Mouse (Mus musculus): ENCODE data around the gene Ric8a.

The Ric8a gene

DNA sequence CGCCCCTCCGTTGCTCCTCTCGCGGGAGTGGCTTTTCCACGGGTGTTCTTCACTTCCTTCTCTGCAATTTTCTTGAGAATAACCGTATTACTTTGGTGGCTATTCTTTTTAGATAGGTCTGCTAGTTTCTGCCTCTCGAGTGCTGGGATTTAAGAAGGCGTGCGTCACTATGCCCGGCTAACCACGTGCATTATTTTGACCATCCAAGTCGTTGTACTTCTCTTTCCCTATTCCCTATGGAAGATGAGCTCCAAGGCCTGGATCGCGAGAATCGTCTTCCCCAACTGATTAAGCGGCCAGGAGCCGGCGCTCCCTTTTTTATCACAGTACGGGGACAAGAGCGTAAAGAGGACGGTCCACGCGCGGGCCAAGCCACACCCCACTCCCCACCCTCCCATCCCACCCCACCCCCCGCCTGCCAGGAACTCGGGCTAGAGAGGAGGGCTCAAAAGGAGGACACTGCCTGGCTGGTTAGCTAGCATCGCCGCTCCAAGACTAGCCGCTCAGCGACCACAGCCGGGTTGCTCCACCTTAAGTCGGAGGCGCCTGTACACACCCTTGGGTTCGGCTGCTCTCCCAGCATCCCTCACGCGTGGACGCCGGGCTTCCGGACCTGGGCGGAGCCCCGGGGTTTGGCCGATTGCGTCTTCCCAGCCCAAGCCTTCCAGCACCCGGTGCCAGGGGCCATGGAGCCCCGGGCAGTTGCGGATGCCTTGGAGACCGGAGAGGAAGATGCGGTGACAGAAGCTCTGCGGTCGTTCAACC lies at the start of gene Ric8a:
Ric8a (plus strand) TSS at position 173 of the 765 bp plus-strand sequence.
- peak; percentile 89 to 91 for DNase-seq

DNA sequence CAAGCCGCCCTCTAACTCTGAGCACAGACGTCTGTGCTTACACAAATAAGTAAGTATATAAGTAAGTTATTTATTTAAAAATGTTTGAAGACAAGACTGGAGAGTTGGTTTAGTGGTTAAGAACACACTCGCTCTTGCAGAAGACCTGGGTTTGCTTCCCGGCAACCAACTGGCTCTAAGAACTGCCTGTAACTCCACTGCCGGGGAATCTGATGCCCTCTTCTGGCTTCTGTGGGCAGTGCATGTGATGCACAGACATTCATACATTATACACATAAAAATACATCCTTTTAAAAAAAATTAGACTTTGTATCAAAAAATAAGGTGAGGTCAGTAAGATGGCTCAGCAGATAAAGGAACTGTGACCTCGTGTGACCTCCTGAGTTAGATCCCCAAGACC lies 46.3 kb upstream of the Ric8a start:
- DNase-seq = no peak

DNA sequence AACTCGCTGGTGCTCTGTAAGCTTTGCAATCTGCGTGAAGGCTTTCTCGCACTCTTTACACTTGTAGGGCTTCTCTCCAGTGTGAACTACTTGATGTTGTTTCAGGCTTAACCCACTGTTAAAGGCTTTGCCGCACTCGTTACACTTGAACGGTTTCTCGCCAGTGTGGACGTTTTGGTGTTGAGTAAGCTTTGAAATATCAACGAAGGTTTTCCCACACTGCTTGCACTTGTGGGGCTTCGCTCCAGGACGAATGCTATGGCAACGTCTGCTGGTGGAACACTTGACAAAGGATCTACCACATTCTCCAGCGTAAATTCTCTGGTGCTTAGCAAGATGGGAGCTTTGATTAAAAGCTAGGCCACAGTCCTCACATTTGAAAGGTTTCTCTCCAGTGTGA lies 45.0 kb upstream of the Ric8a start:
- no peak for DNase-seq

DNA sequence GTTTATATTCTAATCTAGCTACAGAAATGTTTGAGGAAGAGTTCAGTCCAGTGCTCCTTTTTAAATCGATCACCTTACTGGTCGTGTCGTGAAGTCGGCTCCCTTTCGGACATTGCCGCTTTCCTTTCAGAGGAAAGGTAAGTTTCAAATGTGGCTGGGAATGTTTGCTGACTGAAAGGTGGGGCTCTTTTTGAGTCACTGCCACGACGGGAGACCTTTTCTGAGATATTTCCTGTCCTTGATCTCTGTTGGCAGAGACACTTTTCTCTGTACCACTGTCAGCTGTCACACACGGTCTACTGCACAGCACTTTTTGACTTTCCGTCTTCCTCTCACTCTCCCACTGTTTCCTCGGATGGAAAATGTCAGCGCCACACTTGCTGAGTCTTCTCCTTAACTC lies 43.9 kb upstream of the Ric8a start:
- DNase-seq = no peak

DNA sequence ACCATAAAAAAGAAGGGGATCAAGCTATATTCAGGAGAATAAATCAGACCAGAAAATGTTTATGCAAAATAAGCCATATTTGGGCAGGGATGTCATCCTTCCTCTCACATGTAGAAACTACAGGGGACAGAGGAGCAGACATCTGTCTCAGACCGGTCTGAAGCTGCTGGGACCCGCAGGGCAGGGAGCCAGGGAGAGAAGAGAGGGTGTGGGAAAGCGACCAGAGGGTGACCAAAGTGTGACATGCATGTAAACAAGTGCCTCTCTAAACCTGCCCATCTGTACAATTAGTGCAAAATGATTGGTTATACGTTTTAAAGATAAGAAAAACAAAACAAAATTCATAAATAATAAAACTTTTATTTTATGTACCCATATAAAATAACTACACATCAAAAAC lies 36.6 kb upstream of the Ric8a start:
- DNase-seq = peak in 1 of 2 experiments; percentile 21

DNA sequence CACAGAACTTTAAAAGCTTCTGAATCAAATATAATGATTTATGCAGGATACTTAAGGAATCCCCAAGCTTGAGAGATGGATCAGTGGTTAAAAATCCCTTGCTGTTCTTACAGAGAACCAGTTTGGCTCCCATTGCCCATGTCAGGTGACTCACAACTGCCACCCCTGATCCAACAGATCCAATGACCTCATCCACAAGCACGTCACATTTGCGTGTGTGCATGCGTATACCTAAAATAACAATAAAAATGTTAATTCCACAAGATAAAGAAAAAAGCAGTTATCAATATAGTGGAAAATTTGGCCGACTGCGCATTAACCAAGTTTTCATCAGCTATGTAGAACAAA lies 35.5 kb upstream of the Ric8a start:
- DNase-seq = peak; percentile 55 to 57

DNA sequence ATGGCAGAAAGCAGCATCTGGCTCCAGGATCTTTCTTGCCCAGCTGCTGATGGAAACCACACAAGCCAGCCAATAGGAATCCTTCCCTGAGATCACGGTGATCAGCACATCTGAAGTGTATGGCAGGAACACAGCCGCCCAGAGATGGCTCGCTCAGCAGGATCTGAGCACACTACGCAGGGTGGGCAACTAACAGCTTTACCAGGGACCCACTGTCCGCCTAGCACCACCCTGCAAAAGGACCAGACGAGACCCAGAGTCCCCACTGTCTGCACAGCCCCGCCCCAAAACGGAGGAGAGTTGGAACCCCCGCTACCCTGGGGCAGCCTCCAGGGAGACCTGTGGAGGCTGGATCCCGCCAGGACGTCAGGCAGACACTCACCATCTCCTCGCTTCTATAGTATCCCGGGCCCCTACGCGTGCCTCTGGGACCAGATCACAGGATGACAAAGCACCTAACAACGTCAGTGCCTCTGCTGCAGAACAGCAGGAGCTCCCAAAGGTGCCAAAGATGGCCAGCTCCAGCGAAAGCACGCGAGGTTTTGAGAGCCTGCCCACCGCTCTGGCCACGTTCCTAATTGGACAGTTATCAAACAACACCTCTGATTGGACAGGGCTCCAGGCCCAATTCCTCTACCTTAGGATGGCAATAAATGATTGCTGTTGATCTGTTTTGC lies 35.0 kb upstream of the Ric8a start, which contains the start of gene Zfp941:
Zfp941 (minus strand) TSS at position 526 of the 677 bp plus-strand sequence.
- peak; percentile 83 to 85 for DNase-seq

DNA sequence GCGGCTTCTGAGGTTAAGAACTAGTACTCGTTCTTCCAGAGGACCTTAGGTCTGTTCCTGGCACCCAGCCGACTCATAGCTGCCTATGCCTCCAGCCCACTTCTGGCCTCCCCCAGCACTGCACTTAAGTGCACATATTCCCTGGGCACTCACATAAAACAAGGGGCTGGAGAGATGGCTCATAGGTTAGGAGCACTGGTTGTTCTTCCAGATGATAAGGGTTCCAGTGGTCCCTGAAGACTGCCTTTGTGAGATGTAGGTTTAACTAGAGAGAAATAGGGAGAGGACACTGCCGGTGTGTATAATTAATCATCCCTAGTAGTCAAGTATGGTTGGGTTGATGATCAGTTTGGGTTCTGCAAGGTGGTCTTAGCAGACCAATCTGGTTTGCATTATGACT lies 34.0 kb upstream of the Ric8a start:
- DNase-seq = no peak

DNA sequence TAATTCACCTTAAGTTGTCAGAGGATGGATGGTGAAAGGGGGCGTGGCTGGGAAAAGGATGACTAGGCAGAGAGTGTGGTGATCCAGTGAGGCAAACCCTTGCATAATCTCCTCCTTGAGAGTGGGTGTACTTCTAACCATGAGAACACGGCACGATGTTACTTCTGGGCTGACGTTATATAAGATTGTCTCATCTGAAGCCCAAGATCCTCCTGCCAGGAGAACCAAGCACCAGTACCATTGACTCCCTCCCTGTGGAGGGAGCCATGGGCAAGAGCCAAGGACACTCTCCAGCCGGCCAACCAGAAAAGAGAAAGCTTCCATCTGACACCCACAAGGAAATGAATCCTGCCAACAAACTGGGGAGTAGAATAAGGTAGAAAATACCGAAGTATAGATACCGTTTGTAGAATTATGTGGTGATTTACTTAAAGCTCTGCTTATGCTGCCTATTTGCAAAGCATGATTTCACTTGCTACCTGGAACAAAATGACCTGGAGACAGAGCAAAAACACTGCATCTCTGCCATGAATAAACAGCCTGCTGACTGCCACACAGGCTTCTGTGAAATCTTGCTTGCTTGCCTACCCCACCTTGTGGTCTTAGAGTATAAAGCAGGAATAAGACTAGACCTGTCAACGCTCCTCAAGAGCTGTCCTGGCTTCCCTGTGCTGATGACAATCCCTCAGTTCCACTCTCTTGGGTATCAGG lies 28.4 kb upstream of the Ric8a start:
- DNase-seq = peak; percentile 70 to 78

DNA sequence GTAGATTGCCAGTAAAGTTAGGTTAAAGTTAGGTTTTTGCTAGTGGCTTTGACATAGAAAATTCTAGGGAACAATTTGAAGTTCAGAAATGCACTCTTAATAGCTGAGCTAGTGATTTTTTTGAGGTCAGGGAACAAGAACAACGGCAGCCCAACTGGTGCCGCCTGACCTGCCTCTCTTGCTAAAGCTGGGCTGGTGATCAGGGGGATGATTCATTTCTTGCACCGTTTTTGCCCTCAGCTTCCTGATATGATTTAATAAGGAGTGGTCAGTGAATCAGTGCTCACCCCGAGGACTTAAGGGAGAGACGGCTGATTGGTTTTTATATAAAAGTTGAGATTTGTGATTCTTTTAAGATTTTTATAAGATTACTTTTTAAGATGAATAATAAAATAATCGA lies 25.3 kb upstream of the Ric8a start:
- DNase-seq = no peak

DNA sequence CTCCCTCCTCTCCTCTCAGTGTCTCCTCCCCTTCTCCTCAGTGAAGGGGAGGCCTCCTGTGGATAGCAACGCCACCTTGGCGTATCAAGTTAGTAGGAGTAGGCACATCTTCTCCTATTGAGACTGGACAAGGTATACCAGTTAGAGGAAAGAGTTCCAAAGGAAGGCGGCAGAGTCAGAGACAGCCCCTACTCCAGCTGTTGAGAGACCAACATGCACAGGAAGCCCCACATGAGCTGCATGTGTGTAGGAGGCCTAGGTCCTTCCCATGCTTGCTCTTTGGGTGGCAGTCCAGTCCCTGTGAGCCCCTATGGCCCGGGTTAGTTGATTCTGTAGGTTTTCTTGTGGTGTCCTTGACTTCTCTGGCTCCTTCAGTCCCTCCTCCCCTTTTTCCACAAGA lies 23.4 kb upstream of the Ric8a start:
- no peak for DNase-seq

DNA sequence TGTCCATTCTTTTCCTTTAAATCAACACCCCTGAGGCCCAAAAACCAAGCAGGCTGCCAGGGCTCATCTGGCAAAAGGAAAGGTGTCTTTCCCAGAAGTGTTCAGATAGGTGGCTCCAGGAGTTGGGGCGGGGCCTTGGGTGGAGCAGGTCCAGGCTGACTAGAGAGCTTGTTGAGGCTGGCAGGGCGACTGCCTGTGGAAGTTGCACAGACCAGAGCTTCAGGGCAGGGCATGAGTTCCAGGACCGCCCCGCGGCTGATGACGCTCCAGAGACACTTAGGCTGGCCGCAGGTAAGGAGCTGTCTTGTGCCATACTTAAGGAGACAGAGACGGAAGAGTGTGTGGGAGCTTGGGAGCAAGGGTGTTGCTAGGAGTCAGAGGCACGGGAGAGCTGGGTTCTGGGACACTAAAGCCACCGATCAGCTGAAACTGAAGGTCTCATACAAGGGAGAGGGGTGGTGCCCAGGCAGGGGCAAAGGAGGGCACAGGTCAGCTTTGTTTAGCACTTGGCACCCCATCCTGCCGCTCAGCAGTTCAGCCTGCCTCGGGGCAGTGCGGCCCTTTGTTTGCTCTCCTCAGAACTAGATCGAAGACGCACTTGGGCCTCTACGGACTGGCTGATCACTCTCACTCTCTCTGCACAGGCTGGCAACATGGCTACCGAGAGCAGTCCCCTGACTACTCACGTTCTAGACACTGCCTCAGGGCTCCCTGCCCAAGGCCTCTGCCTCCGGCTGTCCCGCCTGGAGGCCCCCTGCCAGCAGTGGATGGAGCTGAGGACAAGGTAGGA lies 21.6 kb upstream of the Ric8a start, which contains the start of gene Urah:
Urah (plus strand) TSS at position 51 of the 790 bp plus-strand sequence.
- no peak for DNase-seq

DNA sequence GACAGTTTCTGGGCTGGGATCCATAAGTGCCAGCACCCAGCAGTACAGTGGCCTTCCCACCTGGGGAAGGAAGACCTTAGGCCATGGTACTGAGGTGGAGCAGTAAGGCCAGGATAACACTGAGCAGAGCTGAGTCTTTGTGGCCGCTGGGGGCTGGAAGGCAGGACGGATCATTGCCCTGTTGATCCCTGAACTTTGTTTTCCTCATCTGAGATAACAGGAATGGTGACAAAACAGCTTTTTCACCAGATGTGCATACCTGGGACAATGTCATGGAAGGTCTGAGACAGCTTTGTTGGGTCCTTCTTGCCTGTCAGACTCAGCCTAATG lies 21.0 kb upstream of the Ric8a start:
- DNase-seq = no peak

DNA sequence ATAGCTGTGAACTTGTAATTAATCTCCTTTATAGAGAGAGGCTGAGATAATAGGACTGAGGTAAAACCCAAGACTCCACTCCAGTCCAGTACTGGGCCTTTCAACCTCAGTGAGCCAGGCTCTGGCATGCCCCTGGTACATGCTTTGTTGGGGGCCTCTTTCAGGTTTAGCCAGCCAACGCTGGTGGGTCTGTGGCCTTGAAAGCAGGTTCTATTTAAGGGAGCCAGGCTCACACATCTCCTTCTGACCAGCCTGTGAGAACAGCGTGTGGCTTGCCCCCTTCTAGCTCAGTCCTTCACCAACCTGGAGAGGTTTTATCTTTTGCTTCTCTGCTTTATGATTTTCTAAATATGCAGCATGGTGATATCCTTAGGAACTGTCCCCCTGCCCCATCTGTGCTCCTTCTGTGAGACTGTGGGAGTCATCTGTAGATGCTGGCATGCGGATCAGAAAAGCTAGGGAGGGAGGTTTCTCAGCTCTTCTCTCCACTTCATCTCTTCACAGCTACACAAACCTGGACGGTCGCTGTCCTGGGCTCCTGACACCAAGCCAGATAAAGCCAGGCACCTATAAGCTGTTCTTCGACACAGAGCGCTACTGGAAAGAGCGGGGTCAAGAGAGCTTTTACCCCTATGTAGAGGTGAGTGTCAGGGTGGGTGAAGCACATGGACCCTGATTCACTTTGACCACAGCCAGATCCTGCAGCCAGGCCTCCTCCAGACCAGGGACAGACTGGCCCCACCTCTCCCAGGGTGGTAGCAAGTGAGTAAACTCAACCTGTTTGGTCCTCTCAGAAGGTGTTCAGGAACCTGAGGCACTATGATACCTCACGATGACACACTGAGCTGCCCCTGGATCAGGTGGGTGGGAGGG lies 20.3 kb upstream of the Ric8a start:
- DNase-seq = no peak

DNA sequence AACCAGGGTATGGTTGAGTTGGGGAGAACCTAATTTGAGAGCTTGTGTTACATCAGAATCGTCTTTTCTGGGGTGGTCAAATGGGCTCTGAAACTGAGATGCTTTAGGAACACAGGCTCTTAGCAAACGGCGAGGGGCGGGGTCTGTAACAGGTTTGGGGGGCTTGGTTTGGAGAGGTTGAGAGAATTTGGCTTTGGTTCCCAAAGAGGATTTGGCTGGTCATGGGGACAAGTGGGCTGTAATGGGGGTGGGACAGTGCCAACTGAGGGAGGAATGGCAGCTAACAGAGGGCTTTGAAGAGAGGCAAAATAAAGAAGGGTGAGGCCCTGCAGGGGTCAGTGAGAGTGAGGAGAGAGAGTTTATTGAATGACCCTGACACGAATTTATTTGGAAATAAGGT lies 17.2 kb upstream of the Ric8a start:
- no peak for DNase-seq

DNA sequence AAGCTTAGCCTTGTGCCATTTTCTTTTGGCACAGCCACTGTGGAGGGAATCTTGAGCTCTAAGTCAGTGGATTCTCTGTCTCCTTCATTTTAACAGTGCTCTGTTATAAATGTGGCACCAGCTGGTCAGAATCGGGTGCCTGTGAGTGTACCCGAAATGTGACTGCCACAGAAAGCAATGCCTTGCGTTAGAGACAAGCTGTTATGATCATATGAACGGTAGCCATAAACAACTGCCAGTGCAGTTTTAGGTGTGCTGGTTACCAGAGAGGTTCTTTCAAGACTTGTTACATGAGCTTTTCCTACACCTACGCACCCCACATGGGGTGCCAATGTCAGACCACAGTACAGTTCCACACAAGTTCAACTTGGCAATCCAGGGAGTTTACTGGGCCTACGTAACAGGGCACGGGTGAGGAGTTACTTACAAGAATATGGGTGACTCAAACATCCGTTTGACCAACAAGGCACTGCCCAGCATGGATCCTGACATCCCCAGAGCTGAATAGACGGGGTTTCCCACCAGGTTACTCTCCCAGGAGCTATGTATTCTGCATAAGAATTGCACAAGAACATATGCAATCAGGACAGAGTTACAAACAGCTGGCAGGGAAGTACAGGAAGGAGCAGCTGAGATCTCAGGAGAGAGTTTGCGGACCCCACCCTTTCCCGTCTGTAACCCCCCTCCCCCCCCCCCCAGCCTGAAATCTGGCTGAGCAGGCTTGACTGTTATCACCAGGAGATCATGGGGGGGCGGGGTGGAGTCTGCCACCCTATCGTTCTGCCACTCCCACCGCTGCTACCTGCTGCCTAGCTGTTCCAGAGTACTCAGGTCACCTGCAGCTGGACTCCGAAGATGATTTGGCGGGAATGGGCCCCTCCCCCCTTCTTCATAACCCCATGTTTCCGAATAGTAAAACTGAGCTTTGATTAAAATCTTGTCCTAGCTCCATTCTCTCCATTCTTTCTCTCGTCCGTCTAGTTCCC lies 15.7 kb upstream of the Ric8a start:
- DNase-seq = no peak

DNA sequence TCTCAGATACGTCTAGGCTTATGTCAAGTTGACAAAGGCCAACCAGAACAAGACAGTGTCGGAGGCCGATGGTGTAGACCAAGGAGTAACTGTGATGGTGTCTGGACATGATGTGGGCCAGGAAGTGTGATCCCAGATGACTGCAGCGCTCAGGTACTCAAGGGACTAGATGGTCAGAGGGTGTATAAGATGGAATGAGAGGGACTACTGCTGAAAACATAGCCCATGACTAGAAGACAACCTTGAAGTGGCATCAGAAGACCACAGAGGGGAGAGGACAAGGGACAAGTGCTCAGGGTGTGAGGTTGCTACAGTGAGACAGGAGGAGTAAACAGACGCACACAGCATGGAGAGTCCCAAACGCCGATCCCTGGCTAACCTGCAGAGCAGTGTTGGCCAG lies 13.0 kb upstream of the Ric8a start:
- no peak for DNase-seq

DNA sequence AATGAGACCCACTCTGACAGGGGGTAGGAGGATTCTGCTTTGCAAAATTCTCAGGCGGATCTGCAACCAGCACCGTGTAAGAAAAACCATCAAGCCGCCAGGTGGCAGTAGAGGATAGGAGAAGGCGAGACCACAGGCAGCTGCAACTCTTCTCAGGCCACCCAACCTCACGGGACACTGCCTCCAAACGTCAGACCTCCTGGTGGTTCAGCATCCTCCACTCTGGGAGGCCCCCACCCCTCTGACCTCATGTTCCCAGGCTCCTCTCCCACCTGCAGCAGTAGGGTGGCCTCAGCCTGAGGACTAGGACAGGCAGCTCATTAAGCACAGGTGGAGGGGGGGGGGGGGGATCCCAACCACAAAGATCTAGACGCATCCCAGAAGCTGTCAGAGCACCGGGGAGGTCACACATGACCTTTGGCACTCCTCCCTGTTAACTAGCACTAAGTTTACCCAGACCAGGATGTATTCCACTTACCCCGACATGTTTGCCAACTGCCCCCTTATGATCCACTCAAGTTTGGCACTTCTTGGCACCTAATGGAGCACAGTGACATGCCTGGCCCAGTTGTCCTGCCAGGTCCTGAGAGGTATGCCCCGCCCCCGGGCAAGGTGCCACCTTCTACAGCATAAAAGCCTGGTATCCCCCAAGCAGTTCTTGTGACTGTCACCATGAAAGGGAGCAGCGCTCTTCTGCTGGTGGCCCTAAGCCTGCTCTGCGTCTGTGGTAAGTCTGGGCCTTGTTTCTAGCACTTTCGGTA lies 11.7 kb upstream of the Ric8a start, which contains the start of gene Scgb1c1:
Scgb1c1 (plus strand) TSS at position 643 of the 761 bp plus-strand sequence.
- peak; percentile 90 to 92 for DNase-seq

DNA sequence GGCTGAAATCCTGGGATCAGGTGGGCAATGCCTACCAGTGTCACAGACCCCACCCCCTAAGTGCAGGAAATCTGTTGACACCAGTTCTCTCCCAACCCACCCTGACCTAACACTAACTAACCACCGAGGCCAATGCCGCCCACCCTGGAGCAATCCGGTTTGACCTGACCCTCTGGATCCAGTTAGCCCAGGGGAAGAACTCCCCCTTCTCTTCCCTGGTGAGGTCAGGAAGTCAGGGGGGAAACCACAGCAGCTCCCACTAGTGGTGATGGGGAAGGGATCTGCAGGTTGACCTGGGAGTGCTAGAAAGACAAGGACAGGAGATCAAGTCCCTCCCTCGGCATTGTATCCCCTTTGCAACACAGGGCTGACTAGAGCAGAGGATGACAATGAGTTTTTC lies 11.1 kb upstream of the Ric8a start:
- no peak for DNase-seq

DNA sequence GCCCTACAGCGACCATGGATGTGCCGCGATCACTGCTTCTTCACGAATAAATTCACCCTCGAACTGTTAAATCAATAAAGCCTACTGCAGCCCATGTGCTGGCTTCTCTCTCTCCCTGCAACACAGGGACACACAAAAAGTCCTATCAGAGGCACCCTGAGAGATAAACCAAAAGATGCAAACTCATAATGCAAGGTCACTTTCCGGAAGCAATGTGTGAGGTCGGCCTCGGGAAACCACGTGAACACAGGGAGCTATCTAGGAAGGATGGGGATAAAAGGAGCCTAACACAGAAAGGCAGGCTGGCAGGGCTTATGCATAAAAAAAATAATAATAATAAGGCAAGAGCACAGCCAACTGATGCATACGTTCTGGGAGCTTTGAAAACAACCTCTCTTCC lies 10.1 kb upstream of the Ric8a start:
- DNase-seq = no peak

Data from cerebellum, adult 18-20 months (tissue).